Comparison of ENCODE assay signal across 35 mouse cellular contexts in genomic region chr9:65083075-65083765, GRCm38 (mm10). TPM values are rescaled to one million over a fixed set of nuclear protein-coding genes. Genes with fewer than 3 reads are reported as not detected.
DNase-seq lines count a peak whose midpoint lies in the region; ATAC-seq and TF ChIP-seq lines count a peak whose summit lies in the region.
"Had no signal": no experiment of that assay in that cellular context is flagged by ENCODE, and none has a peak within 500 bp of the region (broad histone marks: within the 10 kb centered on the region; RNA-seq: fewer than 3 reads in every experiment).

No protein-coding gene starts in this region.

- H3K9ac ChIP-seq in CH12.LX (ENCODE audit: insufficient read depth, low read depth), result no peak overlapping the region
- no peak overlapping the region for H3K9ac ChIP-seq in neural tube, embryonic 15.5 days (replicated peaks)
- H3K9ac ChIP-seq: forebrain, embryonic 13.5 days; hindbrain, embryonic 12.5 days; kidney, embryonic 15.5 days; limb, embryonic 15.5 days; liver, embryonic 14.5 days had no signal

- TF ChIP-seq CTCF in CH12.LX (conservative IDR thresholded peaks at IDR 0.05 in 1 of 2, IDR thresholded peaks at IDR 0.05 in 1 of 2; ENCODE audit: low read depth in 2 of 2, low read length in 2 of 2), result no peak

- peaks cover 36 to 64% of the 10 kb centered on the region in 2 experiments for H3K36me3 ChIP-seq in CH12.LX (replicated peaks in 1 of 2; ENCODE audit: control insufficient read depth in 1 of 2, insufficient read depth in 1 of 2, low read length in 1 of 2)
- peaks cover 45% of the 10 kb centered on the region for H3K36me3 ChIP-seq in neural tube, embryonic 15.5 days

- H3K9me3 ChIP-seq in CH12.LX (replicated peaks; ENCODE audit: low read length), result no peaks in the 10 kb centered on the region
- H3K9me3 ChIP-seq in neural tube, embryonic 15.5 days (replicated peaks), result no peaks in the 10 kb centered on the region
- H3K9me3 ChIP-seq: forebrain, embryonic 13.5 days; hindbrain, embryonic 12.5 days; kidney, embryonic 15.5 days; limb, embryonic 10.5 days; limb, embryonic 15.5 days had no signal

- TF ChIP-seq POLR2A in CH12.LX (IDR thresholded peaks at IDR 0.05; ENCODE audit: low read depth, low read length), result no peak

- dilution Hi-C loops in CH12.LX (cut with MboI; ENCODE audit: extremely low pct_ligation_motif_present, extremely low pct_unique_long_range_greater_than_20kb, low sequenced_read_pairs), result no loop called here

- H3K4me1 ChIP-seq in CH12.LX (ENCODE audit: control insufficient read depth in 1 of 2, insufficient read depth in 2 of 2), result peaks cover 14 to 49% of the 10 kb centered on the region in 2 experiments
- no peaks in the 10 kb centered on the region for H3K4me1 ChIP-seq in neural tube, embryonic 15.5 days
- H3K4me1 ChIP-seq: forebrain, embryonic 13.5 days; hindbrain, embryonic 12.5 days; limb, embryonic 15.5 days had no signal

- no peak overlapping the region for H3K4me2 ChIP-seq in CH12.LX (ENCODE audit: insufficient read depth, low read depth, poor library complexity, severe bottlenecking)
- H3K4me2 ChIP-seq in neural tube, embryonic 15.5 days, result no peak overlapping the region
- H3K4me2 ChIP-seq: forebrain, embryonic 13.5 days; hindbrain, embryonic 12.5 days; kidney, embryonic 15.5 days; limb, embryonic 15.5 days had no signal

- H3K79me2 ChIP-seq in CH12.LX (replicated peaks; ENCODE audit: control insufficient read depth, extremely low read depth, insufficient read depth, poor library complexity, severe bottlenecking), result no peaks in the 10 kb centered on the region

- no peak overlapping the region for H3K4me3 ChIP-seq in CH12.LX (replicated peaks in 1 of 3; ENCODE audit: low read depth in 2 of 3, low read length in 2 of 3, poor library complexity in 1 of 3)
- no peak overlapping the region for H3K4me3 ChIP-seq in neural tube, embryonic 15.5 days (replicated peaks)
- H3K4me3 ChIP-seq: forebrain, embryonic 13.5 days; heart, adult 2 months; hindbrain, embryonic 12.5 days; kidney, embryonic 15.5 days; limb, embryonic 10.5 days; limb, embryonic 15.5 days had no signal

- in situ Hi-C loops in CH12.LX (cut with MboI; ENCODE audit: low pct_ligation_motif_present, low pct_unique_long_range_greater_than_20kb, low sequenced_read_pairs), result no loop called here

- no peaks in the 10 kb centered on the region for H3K27me3 ChIP-seq in CH12.LX (replicated peaks)
- no peaks in the 10 kb centered on the region for H3K27me3 ChIP-seq in neural tube, embryonic 15.5 days (replicated peaks)
- H3K27me3 ChIP-seq: forebrain, embryonic 13.5 days; hindbrain, embryonic 12.5 days; kidney, embryonic 15.5 days; limb, embryonic 15.5 days had no signal

- no peak for DNase-seq in frontal cortex, postnatal 25 days (ENCODE audit: low spot score in 2 of 2)
- DNase-seq in CH12.LX (ENCODE audit: extremely low read depth) (peak; percentile 38), R1 (ENCODE audit: low read depth, low spot score) (peak; percentile 64)
- DNase-seq in induced T-regulatory cell, adult 2 months (ENCODE audit: low read depth), result peak; percentile 35
- no peak for DNase-seq in yolk sac, embryonic 10.5 days (ENCODE audit: low spot score)
- no peak for DNase-seq in kidney, adult 18-20 months
- DNase-seq: adrenal gland, postnatal 25 days; cerebellum, adult 18-20 months; cerebellum, postnatal 10 days; gastrocnemius, postnatal 36 days; heart, adult 2 months; heart, postnatal 14 days; kidney, postnatal 25 days; lung, adult 2 months; lung, postnatal 10 days; midbrain, embryonic 14.5 days; right cerebral cortex, postnatal 4 days; thymus, adult 18-20 months; thymus, postnatal 25 days had no signal

- TF ChIP-seq EP300 in CH12.LX (IDR thresholded peaks at IDR 0.05; ENCODE audit: low read length), result peak; percentile 19; the same call in 1 of the 2 replicates

- TF ChIP-seq RAD21 in CH12.LX (IDR thresholded peaks at IDR 0.05; ENCODE audit: low read depth, low read length), result no peak

- H3K27ac ChIP-seq in CH12.LX (ENCODE audit: insufficient read depth, low read depth), result no peak overlapping the region
- no peak overlapping the region for H3K27ac ChIP-seq in neural tube, embryonic 15.5 days (replicated peaks)
- H3K27ac ChIP-seq: forebrain, embryonic 13.5 days; heart, adult 2 months; hindbrain, embryonic 12.5 days; hindbrain, postnatal 0 days; kidney, embryonic 15.5 days; limb, embryonic 10.5 days; limb, embryonic 15.5 days; liver, embryonic 14.5 days; macrophage; stomach, postnatal 0 days had no signal

- peak; percentile 41; the same call in 1 of the 2 replicates for ATAC-seq in frontal cortex, adult (ENCODE audit: low TSS enrichment)
- ATAC-seq in neural tube, embryonic 15.5 days (ENCODE audit: low FRiP score), result no peak
- ATAC-seq: forebrain, embryonic 13.5 days; hindbrain, postnatal 0 days; intestine, postnatal 0 days had no signal

- 89% methylated on average over 18 of the region's 18 CpGs for WGBS in neural tube, embryonic 15.5 days

TF ChIP-seq in CH12.LX, 34 proteins besides CTCF, POLR2A, EP300 and RAD21:
- TF ChIP-seq SIN3A (IDR thresholded peaks at IDR 0.05; ENCODE audit: low read length) (no peak), BHLHE40 (IDR thresholded peaks at IDR 0.05; ENCODE audit: low read depth, low read length) (peak; percentile 59), ETS1 (conservative IDR thresholded peaks at IDR 0.05; ENCODE audit: low read depth, low read length) (peak; percentile 36; the same call in 1 of the 2 replicates), NRF1 (IDR thresholded peaks at IDR 0.05; ENCODE audit: low read depth, low read length) (peak; percentile 57)
TF ChIP-seq in CH12.LX: peak in this region for 3.

RNA-seq across cellular contexts. Expression of gene Igdcc4, which starts 18.1 kb away (rescaled TPM):
- total RNA-seq in CH12.LX (2012; rRNA removed), result 0.04 and 0.13 TPM in 2 replicates
- not detected in 2 replicates for total RNA-seq in CH12.LX (2014; rRNA removed)
- 0.11 and 0.23 TPM in 2 replicates for polyA plus RNA-seq in CH12.LX (2012; ENCODE audit: insufficient read length, low read depth)
- 15.1 and 17.8 TPM in 2 replicates for polyA plus RNA-seq in neural tube, embryonic 15.5 days (2015; fragmentation: Nextera tagmentation; extraction: Ambion mirVana)
- total RNA-seq: neutrophil, adult 5-6 weeks had no signal

RNA-seq across cellular contexts. Expression of gene Dpp8, which starts 51.0 kb away (rescaled TPM):
- 35.3 and 36.0 TPM in 2 replicates for total RNA-seq in CH12.LX (2012; rRNA removed)
- total RNA-seq in CH12.LX (2014; rRNA removed), result 39.9 and 44.0 TPM in 2 replicates
- 41.8 and 53.2 TPM in 2 replicates for polyA plus RNA-seq in CH12.LX (2012; ENCODE audit: insufficient read length, low read depth)
- 31.2 and 32.9 TPM in 2 replicates for polyA plus RNA-seq in neural tube, embryonic 15.5 days (2015; fragmentation: Nextera tagmentation; extraction: Ambion mirVana)

RNA-seq across cellular contexts. Expression of gene Igdcc3, which starts 57.8 kb away (rescaled TPM):
- total RNA-seq in CH12.LX (2012; rRNA removed), result 0.21 TPM in 1 of 2 replicates, not detected in the other
- total RNA-seq in CH12.LX (2014; rRNA removed), result not detected in 2 replicates
- polyA plus RNA-seq in CH12.LX (2012; ENCODE audit: insufficient read length, low read depth), result 0.20 and 0.26 TPM in 2 replicates
- 7.9 and 8.9 TPM in 2 replicates for polyA plus RNA-seq in neural tube, embryonic 15.5 days (2015; fragmentation: Nextera tagmentation; extraction: Ambion mirVana)
- total RNA-seq: common myeloid progenitor, adult 5-6 weeks; megakaryocyte-erythroid progenitor cell, adult 5-6 weeks; monocyte, adult 5-6 weeks had no signal
- polyA plus RNA-seq: macrophage had no signal

Comparison
In these comparisons a context has a peak if more than half of its experiments do, and no peak if none do; other contexts are left out.
1. DNase-seq: peak in CH12.LX (single experiment), R1 (single experiment) and induced T-regulatory cell, adult 2 months (single experiment); none in frontal cortex, postnatal 25 days (0 of 2), yolk sac, embryonic 10.5 days (single experiment) and kidney, adult 18-20 months (single experiment).
2. RNA of gene Igdcc4, which starts 18.1 kb away (polyA plus RNA-seq): 15.1 to 17.8 TPM in neural tube, embryonic 15.5 days; 0.11 to 0.23 TPM in CH12.LX; every median in the first group is over 10 times any median in the second.